Mouse (Mus musculus) neutrophil, adult 5-6 weeks (primary cell): Measurements from ENCODE around the gene Rhox11. TPM values are rescaled to one million over a fixed set of nuclear protein-coding genes. Genes with fewer than 3 reads are reported as not detected.
"Not testable (repeated sequence)": the region's sequence is repeated elsewhere in the genome, so short reads cannot be mapped to it uniquely, and the experiment has no call there.

Experiments used
- ATAC-seq: fragments of 151-379, 151-347 bp; 2 replicates; pipeline ENCODE4 v1.8.0; 2017; ENCODE audit warnings: mild to moderate bottlenecking, moderate TSS enrichment; ENCODE audit not compliant: insufficient number of reproducible peaks, poor library complexity, low FRiP score, severe bottlenecking; ENCODE audit errors: extremely low read depth
- total RNA-seq: library from RNA; stranded (forward); fragments of 200-1000 nt; gene quantifications from 2 replicates; pipeline ENCODE4 v1.2.3, GENCODE M21; 2017

Gene Rhox11
- not detected in 2 replicates for total RNA-seq

GRCm38 (mm10) chrX:38085041-38085440 lies at the start of gene Rhox11:
TSS of gene Rhox11 (minus strand) at chrX:38085141.
- ATAC-seq, result no peak

GRCm38 (mm10) chrX:38121478-38121877 lies 36.5 kb upstream of the Rhox11 start:
- ATAC-seq, result no peak

- no peak for ATAC-seq
Observed at GRCm38 (mm10) chrX:38120982-38121381, 36.0 kb upstream of the Rhox11 start, which contains the start of gene Rhox13. TSS of gene Rhox13 (plus strand) at chrX:38121219.

GRCm38 (mm10) chrX:38110807-38111206 lies 25.9 kb upstream of the Rhox11 start, which contains the start of gene Rhox12:
TSS of gene Rhox12 (minus strand) at chrX:38110907.
- ATAC-seq, result no peak

GRCm38 (mm10) chrX:38084226-38084625 lies 715 bp downstream of the Rhox11 start:
- no peak for ATAC-seq

GRCm38 (mm10) chrX:38066175-38066574 lies 18.8 kb downstream of the Rhox11 start, which contains the start of gene Rhox10:
TSS of gene Rhox10 (plus strand) at chrX:38066475.
- no peak for ATAC-seq

- ATAC-seq, result no peak
Observed at GRCm38 (mm10) chrX:38061544-38061943, 23.4 kb downstream of the Rhox11 start.

- ATAC-seq, result not testable (repeated sequence)
Observed at GRCm38 (mm10) chrX:38043014-38043413, 41.9 kb downstream of the Rhox11 start, which contains the start of gene Btg1-ps2. TSS of gene Btg1-ps2 (minus strand) at chrX:38043114.

GRCm38 (mm10) chrX:38039666-38040065 lies 45.3 kb downstream of the Rhox11 start:
- ATAC-seq, result no peak

GRCm38 (mm10) chrX:38033841-38034240 lies 51.1 kb downstream of the Rhox11 start:
- ATAC-seq, result no peak

Other genes with a start within 250 kb of the Rhox11 start
- gene Rhox8, start 206.2 kb downstream of the Rhox11 start, total RNA-seq, result 0.93 TPM in 1 of 2 replicates, not detected in the other
- gene Rhox7b, start 187.9 kb downstream of the Rhox11 start, total RNA-seq, result not detected in 2 replicates
- not detected in 2 replicates for gene Rhox9, start 183.4 kb downstream of the Rhox11 start, total RNA-seq
- not detected in 2 replicates for gene Btg1-ps1, start 66.3 kb downstream of the Rhox11 start, total RNA-seq
- not detected in 2 replicates for gene Btg1-ps2, start 42.0 kb downstream of the Rhox11 start, total RNA-seq
- gene Rhox10, start 18.7 kb downstream of the Rhox11 start, total RNA-seq, result not detected in 2 replicates
- gene Rhox12, start 25.8 kb upstream of the Rhox11 start, total RNA-seq, result not detected in 2 replicates
- gene Rhox13, start 36.1 kb upstream of the Rhox11 start, total RNA-seq, result not detected in 2 replicates
- gene Zbtb33, start 104.7 kb upstream of the Rhox11 start, total RNA-seq, result 31.8 and 36.2 TPM in 2 replicates
- 0.35 TPM in 1 of 2 replicates, not detected in the other for gene Tmem255a, start 167.3 kb upstream of the Rhox11 start, total RNA-seq
- gene Atp1b4, start 231.0 kb upstream of the Rhox11 start, total RNA-seq, result 0.12 TPM in 1 of 2 replicates, not detected in the other